Mouse (Mus musculus): ENCODE measurements around the gene Nisch.

DNA sequence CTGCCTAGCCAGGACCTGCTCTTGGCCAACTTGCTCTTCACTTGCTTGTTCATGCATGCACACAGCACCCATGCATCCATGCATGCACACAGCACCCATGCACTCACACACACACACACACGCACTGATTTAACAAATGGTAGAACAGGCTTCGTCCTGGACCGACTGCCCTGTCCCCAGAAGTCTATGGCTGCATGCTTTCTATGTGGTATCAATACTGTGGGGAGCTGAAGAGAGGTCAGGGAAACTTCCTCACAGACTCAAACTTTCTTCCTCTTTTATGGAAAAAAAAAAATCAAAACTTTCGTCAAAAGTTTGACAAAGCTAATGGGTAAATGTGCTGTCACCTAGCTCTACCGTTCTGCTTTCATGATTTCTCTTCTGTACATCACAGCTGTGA lies 33.2 kb downstream of the Nisch start:
- no peak for TF ChIP-seq GATA1 (IDR thresholded peaks at IDR 0.05; ENCODE audit: low read length)
- no peak for TF ChIP-seq TAL1 (IDR thresholded peaks at IDR 0.05; ENCODE audit: low read length)
